Mouse (Mus musculus) WW6 (cell line): Measurements from ENCODE around the gene Arnt2.

Experiments
- DNase-seq: peaks from one replicate; pipeline ENCODE4 v3.0.0-alpha.2; 2013; ENCODE audit warnings: low read depth, low spot score

Gene Arnt2

GRCm38 (mm10) chr7:84397320-84397719, 12.7 kb downstream of the Arnt2 start:
- DNase-seq, result no peak

GRCm38 (mm10) chr7:84396581-84396980, 13.4 kb downstream of the Arnt2 start:
- no peak for DNase-seq

GRCm38 (mm10) chr7:84387826-84388225, 22.1 kb downstream of the Arnt2 start:
- no peak for DNase-seq

GRCm38 (mm10) chr7:84386472-84386871, 23.5 kb downstream of the Arnt2 start:
- no peak for DNase-seq

- DNase-seq, result no peak
These were observed 25.2 kb downstream of the Arnt2 start for GRCm38 (mm10) chr7:84384778-84385177.

- DNase-seq, result no peak
These were observed 25.9 kb downstream of the Arnt2 start for GRCm38 (mm10) chr7:84384086-84384485.

- DNase-seq, result no peak
These were observed 27.6 kb downstream of the Arnt2 start for GRCm38 (mm10) chr7:84382346-84382745.

- no peak for DNase-seq
These were observed 29.2 kb downstream of the Arnt2 start for GRCm38 (mm10) chr7:84380810-84381209.

- DNase-seq, result no peak
These were observed 32.6 kb downstream of the Arnt2 start for GRCm38 (mm10) chr7:84377330-84377729.

- DNase-seq, result no peak
These were observed 36.3 kb downstream of the Arnt2 start for GRCm38 (mm10) chr7:84373691-84374090.

- DNase-seq, result no peak
These were observed 37.1 kb downstream of the Arnt2 start for GRCm38 (mm10) chr7:84372871-84373270.

- no peak for DNase-seq
These were observed 37.7 kb downstream of the Arnt2 start for GRCm38 (mm10) chr7:84372280-84372679.

GRCm38 (mm10) chr7:84370911-84371592, 38.9 kb downstream of the Arnt2 start:
- DNase-seq, result no peak

GRCm38 (mm10) chr7:84366251-84366650, 43.7 kb downstream of the Arnt2 start:
- no peak for DNase-seq

- DNase-seq, result no peak
These were observed 47.3 kb downstream of the Arnt2 start for GRCm38 (mm10) chr7:84362711-84363110.

- DNase-seq, result no peak
These were observed 48.8 kb downstream of the Arnt2 start for GRCm38 (mm10) chr7:84361086-84361684.

- DNase-seq, result no peak
These were observed 51.5 kb downstream of the Arnt2 start for GRCm38 (mm10) chr7:84358426-84358825.

GRCm38 (mm10) chr7:84355619-84356570, 54.1 kb downstream of the Arnt2 start:
- DNase-seq, result peak; percentile 43

GRCm38 (mm10) chr7:84354890-84355289, 55.1 kb downstream of the Arnt2 start:
- no peak for DNase-seq

- DNase-seq, result no peak
These were observed 59.4 kb downstream of the Arnt2 start for GRCm38 (mm10) chr7:84350529-84350928.

- no peak for DNase-seq
These were observed 60.0 kb downstream of the Arnt2 start for GRCm38 (mm10) chr7:84349976-84350375.
